Mouse (Mus musculus): ENCODE results near the gene Dao. TPM values are rescaled to one million over a fixed set of nuclear protein-coding genes. Genes with fewer than 3 reads are reported as not detected.

Dao gene
- polyA plus RNA-seq, 1 experiment from 2014 or later = not detected

DNA sequence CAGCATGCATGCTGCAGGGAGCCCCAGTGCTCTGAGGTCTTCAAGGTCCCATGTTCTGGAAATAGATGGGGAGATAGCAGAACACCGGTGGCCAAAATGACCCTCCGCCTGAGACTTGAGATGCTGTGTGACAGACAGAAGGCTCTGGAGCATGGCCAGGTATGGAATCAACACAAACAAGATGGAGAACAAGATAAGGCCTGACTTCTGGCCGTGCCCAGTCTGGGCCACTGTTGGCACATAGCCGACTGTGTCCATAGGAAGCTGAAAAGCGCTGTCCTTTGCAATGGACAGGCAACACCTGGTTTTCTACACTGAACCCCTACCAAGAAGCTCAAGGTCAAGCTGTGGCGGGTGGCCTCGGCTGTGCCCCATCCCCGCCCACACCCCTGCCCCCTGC, 29.7 kb upstream of the Dao start:
- Histone ChIP-seq H3K27ac (no peak overlapping the region), H3K36me3 (ENCODE audit: inconsistent target) (peaks cover 30% of the 10 kb centered on the region), H3K4me3 (ENCODE audit: inconsistent target) (no peak overlapping the region), H3K79me2 (ENCODE audit: inconsistent target) (peaks cover 76% of the 10 kb centered on the region; the same call in 1 of the 2 replicates)
- WGBS (ENCODE audit: missing documents) = 90% methylated on average over 8 of the region's 8 CpGs

DNA sequence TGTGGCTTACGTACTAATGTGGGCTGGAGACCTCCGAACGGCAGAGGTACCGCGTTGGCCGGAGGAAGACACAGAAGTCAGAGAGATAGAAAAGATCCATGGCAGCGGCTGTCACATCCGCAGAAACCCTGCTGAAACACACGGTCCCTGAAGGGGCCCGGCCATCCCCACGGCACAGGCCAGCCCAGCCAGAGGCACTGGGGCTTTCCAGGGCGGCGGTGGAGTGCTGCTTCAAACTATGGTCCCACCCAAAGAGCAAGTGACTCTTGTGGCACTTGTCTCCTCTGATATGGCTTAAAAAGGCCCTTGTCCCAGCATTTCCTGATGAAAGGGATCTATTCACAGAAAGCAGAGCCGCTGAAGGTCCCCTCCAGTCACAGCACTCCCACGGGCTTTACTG, 28.9 kb upstream of the Dao start:
- no peak overlapping the region for H3K4me3 ChIP-seq (ENCODE audit: inconsistent target)
- no peak overlapping the region for H3K27ac ChIP-seq
- peaks cover 84% of the 10 kb centered on the region; the same call in 1 of the 2 replicates for H3K79me2 ChIP-seq (ENCODE audit: inconsistent target)
- peaks cover 23% of the 10 kb centered on the region; the same call in 1 of the 2 replicates for H3K36me3 ChIP-seq (ENCODE audit: inconsistent target)
- 95% methylated on average over 15 of the region's 15 CpGs for WGBS (ENCODE audit: missing documents)

DNA sequence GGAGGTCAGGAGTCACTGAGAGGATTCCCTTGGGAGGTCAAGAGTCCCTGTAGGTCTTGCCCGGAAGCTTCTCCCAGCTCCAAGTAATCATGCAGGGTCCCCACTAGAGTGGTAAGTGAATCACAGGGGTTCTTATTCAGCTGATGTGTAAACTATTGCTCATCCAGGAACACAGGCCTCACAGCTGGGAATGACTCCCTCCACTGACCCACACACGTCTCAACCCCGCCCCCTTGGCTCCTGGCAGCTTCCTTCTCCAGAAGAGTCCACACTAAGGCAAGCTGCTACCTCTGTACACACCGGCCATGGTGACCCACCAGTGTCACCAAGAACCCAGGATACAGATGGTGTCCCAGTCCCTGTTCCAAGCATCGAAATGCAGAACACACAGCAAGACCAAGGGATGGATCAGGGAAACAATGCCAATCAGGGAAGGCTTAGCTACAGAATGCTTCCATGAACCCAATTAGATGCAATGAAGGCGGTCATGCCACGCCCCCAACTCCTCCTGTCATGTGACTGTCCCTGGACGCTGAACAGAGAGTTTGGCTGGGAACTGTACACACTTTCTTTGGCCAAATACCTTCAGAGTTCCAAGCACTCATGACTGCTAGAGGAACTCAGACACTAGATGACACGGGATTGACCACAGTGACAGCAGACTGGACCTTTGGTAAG, 27.8 kb upstream of the Dao start:
- 84% methylated on average over 9 of the region's 9 CpGs for WGBS (ENCODE audit: missing documents)
- peaks cover 95% of the 10 kb centered on the region; the same call in 1 of the 2 replicates for H3K79me2 ChIP-seq (ENCODE audit: inconsistent target)
- peaks cover 13% of the 10 kb centered on the region; the same call in 1 of the 2 replicates for H3K36me3 ChIP-seq (ENCODE audit: inconsistent target)
- no peak overlapping the region for H3K27ac ChIP-seq
- no peak overlapping the region for H3K4me3 ChIP-seq (ENCODE audit: inconsistent target)

DNA sequence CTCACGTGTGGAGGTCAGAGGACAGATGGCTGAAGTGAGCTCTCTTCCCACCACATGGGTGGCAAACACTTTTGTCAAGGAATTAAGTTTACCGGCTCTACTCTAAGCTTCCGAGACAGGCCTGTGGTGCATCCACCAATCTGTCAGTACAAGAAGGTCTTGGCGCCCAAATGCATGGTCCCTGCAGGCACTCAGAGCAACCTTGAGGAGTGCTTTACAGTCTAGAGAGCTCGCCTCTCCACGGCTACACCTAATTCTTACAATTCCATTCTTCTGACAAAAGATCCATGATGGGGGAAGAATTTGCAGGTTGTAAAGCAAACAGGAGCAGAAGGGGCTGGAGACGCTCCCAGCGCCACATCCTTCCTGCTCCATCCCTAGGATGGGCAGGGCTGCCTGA, 26.9 kb upstream of the Dao start:
- 93% methylated on average over 8 of the region's 8 CpGs for WGBS (ENCODE audit: missing documents)
- Histone ChIP-seq H3K36me3 (ENCODE audit: inconsistent target) (peaks cover 13% of the 10 kb centered on the region; the same call in 1 of the 2 replicates), H3K27ac (no peak overlapping the region), H3K79me2 (ENCODE audit: inconsistent target) (peaks cover 98% of the 10 kb centered on the region; the same call in 1 of the 2 replicates), H3K4me3 (ENCODE audit: inconsistent target) (no peak overlapping the region)

DNA sequence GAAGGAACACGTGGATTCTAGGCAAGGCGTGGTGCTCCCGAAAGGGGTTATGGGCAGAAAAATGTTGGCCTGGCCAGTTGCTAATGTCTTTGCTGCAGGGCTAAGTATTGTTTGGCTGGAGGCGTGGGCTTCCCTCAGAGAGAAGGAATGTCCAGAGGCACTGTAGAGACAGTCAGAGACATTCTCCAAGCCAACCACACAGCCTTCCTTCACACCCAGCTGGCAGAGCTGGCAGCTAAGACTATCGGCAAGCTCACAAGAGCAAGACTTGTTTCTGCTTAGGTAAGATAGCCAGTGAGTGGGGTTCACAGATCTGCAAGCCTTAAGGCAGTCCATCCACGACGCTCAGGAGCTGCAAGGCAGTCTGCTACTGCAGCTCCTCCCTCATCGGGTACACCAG, 26.2 kb upstream of the Dao start:
- 95% methylated on average over 8 of the region's 8 CpGs for WGBS (ENCODE audit: missing documents)
- Histone ChIP-seq H3K36me3 (ENCODE audit: inconsistent target) (peaks cover 13% of the 10 kb centered on the region; the same call in 1 of the 2 replicates), H3K27ac (no peak overlapping the region), H3K4me3 (ENCODE audit: inconsistent target) (no peak overlapping the region), H3K79me2 (ENCODE audit: inconsistent target) (peaks cover 98% of the 10 kb centered on the region; the same call in 1 of the 2 replicates)

DNA sequence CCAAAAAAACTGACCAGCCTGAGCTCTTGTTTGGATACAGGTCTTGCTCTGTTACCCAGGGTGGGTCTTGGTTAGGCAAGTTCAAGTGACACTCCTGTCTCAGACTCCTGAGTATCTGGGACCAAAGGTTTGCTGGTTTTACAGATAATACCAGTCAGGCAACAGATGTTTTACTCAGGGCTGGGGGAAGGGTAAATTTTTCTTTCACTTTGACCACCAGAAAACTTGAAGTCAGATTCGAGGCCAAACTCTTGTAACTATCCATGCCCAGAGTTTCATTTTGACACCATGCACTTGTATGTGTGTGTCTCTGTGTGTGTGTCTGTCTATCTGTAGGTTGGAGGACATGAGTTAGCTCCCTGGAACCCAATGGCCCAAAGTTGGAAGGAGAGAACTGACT, 23.0 kb upstream of the Dao start:
- no peak overlapping the region for H3K27ac ChIP-seq
- H3K4me3 ChIP-seq (ENCODE audit: inconsistent target) = no peak overlapping the region
- 20% methylated on average over 1 of the region's 1 CpGs for WGBS (ENCODE audit: missing documents)
- H3K79me2 ChIP-seq (ENCODE audit: inconsistent target) = peaks cover 90% of the 10 kb centered on the region; the same call in 1 of the 2 replicates
- peaks cover 22% of the 10 kb centered on the region; the same call in 1 of the 2 replicates for H3K36me3 ChIP-seq (ENCODE audit: inconsistent target)

DNA sequence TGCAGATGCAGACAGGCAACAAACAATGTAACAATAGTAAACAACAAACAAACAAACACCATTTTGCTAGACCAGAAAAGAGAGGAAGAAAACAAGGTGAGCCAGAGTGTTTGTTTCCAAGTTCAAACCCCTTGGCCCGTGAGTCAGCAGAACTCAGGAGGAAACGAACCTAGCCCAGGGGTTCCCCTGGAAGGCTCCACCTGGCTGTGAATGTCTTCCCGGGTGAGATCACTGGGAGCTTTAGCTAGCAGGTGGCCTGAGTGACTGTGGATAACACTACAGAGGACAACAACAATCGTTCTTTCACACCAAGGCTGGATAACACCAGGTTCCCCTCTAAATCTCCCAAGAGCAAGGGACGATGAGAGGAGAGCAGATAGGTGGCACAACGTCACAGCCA, 22.3 kb upstream of the Dao start:
- Histone ChIP-seq H3K36me3 (ENCODE audit: inconsistent target) (peaks cover 22% of the 10 kb centered on the region; the same call in 1 of the 2 replicates), H3K79me2 (ENCODE audit: inconsistent target) (peaks cover 84% of the 10 kb centered on the region; the same call in 1 of the 2 replicates), H3K27ac (no peak overlapping the region), H3K4me3 (ENCODE audit: inconsistent target) (no peak overlapping the region)
- 53% methylated on average over 6 of the region's 6 CpGs for WGBS (ENCODE audit: missing documents)

DNA sequence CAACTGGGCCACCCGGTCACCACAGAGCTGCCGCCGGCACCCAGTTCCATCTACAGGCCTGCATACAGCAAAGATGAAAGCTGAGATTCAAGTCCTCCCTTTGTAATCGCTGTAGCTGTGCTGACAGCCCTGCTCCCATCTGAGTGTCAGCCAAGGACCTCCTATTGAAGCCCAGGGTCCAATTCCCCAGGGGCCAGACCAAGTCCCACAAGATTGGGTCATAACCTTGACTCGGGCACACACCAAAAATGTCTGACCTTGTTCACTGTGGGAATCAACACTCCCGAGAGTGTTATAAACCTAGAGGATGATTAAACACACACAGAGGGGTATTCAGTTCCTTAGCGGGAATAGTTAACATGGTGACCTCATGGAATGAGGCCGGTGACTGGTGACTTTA, 21.7 kb upstream of the Dao start:
- no peak overlapping the region for H3K4me3 ChIP-seq (ENCODE audit: inconsistent target)
- H3K27ac ChIP-seq = no peak overlapping the region
- peaks cover 78% of the 10 kb centered on the region; the same call in 1 of the 2 replicates for H3K79me2 ChIP-seq (ENCODE audit: inconsistent target)
- peaks cover 22% of the 10 kb centered on the region; the same call in 1 of the 2 replicates for H3K36me3 ChIP-seq (ENCODE audit: inconsistent target)
- 94% methylated on average over 8 of the region's 8 CpGs for WGBS (ENCODE audit: missing documents)

DNA sequence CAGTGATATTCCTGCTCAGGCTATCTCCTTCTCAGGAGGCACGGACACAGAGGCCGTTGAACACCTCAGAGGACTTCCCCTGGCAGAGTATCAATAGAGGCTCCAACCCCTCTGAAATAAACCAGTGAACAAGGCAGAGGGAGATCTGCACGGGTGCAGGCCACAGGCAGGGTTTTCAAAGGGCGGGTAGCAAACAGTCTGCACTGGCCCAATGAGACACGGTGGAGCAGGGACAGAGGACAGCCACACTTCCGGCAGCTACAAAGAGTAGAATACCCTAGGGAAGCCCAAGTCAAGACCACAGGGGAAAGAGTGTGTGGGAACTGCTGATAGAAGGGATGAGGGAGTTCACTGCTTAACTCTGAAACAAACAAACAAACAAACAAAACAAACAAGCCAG, 20.0 kb upstream of the Dao start:
- no peak overlapping the region for H3K4me3 ChIP-seq (ENCODE audit: inconsistent target)
- peaks cover 9% of the 10 kb centered on the region; the same call in 1 of the 2 replicates for H3K36me3 ChIP-seq (ENCODE audit: inconsistent target)
- no peak overlapping the region for H3K27ac ChIP-seq
- peaks cover 61% of the 10 kb centered on the region; the same call in 1 of the 2 replicates for H3K79me2 ChIP-seq (ENCODE audit: inconsistent target)
- WGBS (ENCODE audit: missing documents) = 91% methylated on average over 6 of the region's 6 CpGs

DNA sequence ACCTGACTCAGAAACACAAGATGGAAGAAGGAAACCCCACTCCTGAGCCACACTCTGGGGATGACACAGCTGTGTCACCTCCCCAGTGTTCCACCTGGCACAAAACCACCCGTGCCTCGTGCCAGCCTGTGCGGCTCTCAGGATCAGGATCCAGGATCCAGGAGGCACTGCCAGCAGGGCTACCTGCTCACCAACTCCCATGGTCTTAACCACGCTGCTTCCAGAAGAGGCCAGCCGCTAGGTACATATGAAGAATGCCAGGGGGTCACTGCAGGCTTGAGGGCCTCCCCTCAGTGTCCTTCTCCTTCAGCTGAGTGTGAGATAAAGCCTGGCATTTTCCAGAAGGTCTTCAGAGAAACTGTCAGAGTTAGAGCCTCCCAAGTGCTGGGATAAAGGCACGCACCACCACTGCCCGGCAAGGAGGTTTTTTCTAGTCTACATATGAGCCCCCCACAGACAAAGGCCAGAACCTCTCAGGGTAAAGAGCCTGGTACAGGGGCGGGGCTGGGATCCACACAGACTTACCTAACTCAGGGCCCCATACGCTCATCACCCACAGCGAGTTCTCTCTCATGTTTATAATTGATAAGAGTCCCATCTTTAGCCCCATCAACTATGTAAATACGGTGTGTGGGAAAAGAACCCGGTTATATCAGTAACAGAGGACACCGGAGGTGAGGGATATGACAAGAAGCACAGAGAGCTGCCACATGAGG, 19.3 kb upstream of the Dao start:
- no peak overlapping the region for H3K27ac ChIP-seq
- H3K36me3 ChIP-seq (ENCODE audit: inconsistent target) = peaks cover 10% of the 10 kb centered on the region; the same call in 1 of the 2 replicates
- H3K79me2 ChIP-seq (ENCODE audit: inconsistent target) = peaks cover 60% of the 10 kb centered on the region; the same call in 1 of the 2 replicates
- 92% methylated on average over 13 of the region's 13 CpGs for WGBS (ENCODE audit: missing documents)
- no peak overlapping the region for H3K4me3 ChIP-seq (ENCODE audit: inconsistent target)

DNA sequence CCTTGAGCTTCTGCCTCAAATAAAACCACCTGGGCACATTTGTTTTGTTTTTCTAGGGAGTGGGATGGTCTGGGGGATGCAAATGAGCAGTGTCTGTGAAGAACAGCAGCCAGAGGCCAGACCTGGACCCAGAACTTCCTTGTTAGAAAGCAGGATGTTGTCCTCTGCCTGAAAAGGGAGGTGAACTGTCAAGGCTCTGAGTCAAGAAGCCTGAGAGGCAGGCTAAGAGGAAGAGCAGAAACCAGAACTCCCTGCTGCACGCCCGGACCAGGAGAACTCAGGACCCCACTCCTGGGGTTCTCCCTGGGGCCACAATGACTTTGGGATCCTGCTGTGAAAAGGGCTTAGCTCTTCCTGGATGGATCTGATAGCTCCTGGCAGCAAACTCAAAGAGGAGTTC, 17.8 kb upstream of the Dao start:
- peaks cover 60% of the 10 kb centered on the region for H3K79me2 ChIP-seq (ENCODE audit: inconsistent target)
- H3K4me3 ChIP-seq (ENCODE audit: inconsistent target) = no peak overlapping the region
- H3K27ac ChIP-seq = no peak overlapping the region
- H3K36me3 ChIP-seq (ENCODE audit: inconsistent target) = peaks cover 18% of the 10 kb centered on the region; the same call in 1 of the 2 replicates
- WGBS (ENCODE audit: missing documents) = no CpG with 5 or more reads among the region's 2 CpGs

DNA sequence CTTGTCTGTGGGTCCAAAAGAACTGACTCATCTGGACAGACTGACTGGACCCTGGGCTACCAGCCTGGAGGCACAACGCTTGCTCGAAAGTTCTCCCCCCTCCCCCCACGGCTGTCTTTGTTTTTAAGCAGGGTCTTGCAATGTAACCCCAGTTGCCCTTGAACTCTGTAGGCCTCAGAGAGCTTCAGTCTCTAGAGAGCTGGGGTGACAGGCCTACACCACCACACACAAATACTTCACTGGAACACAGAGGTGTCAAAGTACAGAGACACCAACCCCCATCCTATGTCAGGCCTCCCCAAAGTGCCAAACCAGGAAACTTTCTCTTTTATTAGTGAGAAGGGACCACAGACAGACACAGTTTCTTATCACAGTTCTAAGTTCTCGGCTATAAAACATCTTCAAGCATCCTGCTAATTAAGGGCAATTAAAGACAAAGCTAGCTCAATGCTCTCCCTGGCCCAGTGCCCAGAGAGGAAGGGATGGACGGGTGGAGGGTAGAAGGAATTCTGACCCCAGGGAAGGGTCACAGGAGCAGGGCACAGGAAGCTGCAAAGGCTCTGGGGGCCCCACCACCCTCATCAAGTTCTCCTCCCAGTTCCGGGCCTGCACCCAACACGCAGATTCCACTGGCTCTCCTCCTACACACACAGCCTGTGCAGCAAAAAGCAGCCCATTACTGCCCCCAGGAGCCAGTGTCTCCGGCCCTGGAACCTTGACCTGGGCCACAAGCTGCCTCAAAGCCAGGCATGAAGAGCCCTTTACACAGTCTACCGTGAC, 17.1 kb upstream of the Dao start:
- H3K79me2 ChIP-seq (ENCODE audit: inconsistent target) = peaks cover 60% of the 10 kb centered on the region
- 77% methylated on average over 9 of the region's 9 CpGs for WGBS (ENCODE audit: missing documents)
- H3K36me3 ChIP-seq (ENCODE audit: inconsistent target) = peaks cover 18% of the 10 kb centered on the region; the same call in 1 of the 2 replicates
- no peak overlapping the region for H3K4me3 ChIP-seq (ENCODE audit: inconsistent target)
- H3K27ac ChIP-seq = no peak overlapping the region

DNA sequence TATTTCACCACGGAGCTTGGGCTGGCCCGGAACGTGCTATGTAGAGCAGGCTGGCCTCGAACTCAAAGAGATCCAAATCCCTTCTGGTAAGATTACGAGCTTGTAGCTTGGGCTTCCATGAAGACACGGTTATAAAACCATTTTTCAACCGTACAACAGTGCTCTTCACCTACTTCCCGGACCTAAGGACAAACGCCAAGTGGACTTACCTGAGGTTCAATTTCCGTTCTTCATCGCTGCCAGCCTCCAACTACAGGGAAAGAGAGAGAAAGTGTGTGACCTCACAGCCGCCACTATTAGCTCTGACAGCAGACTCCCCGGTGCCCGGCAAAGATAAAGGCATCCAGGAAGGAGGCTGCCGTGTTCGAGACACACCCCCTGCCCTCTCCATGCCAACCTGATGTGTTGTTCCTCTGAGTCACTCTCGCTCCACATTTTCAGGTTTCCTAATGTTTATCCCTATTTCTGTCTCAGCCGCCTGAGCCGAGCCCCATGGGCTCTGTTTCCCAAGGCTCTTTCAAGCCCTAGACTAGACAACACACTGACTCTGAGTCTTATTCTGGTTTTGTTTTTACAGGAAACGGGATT, 14.0 kb upstream of the Dao start:
- Histone ChIP-seq H3K27ac (no peak overlapping the region), H3K4me3 (ENCODE audit: inconsistent target) (no peak overlapping the region)
- 98% methylated on average over 20 of the region's 20 CpGs for WGBS (ENCODE audit: missing documents)

DNA sequence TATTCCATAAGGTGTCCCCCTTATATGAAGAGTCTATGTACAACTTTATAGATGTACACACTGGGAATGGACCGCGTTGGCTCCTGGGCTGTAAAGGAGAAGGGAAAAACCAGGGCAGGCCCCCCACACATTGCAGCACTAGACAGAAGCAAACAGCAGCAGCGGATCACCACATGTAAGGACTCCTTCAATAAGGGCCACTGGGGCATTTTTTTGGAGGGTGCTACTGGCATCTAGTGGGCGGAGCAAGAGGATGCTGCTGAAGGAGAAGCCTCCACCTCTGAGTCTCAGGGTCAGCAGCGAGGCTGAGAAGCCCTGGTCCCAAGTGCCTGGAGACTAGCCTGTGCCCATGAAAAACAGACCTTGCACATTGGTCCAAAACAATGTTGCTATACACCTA, 12.9 kb upstream of the Dao start:
- WGBS (ENCODE audit: missing documents) = 91% methylated on average over 4 of the region's 5 CpGs
- Histone ChIP-seq H3K4me3 (ENCODE audit: inconsistent target) (no peak overlapping the region), H3K27ac (no peak overlapping the region), H3K36me3 (ENCODE audit: inconsistent target) (peaks cover 9% of the 10 kb centered on the region; the same call in 1 of the 2 replicates), H3K79me2 (ENCODE audit: inconsistent target) (peaks cover 39% of the 10 kb centered on the region)

More for the DNA sequence above, 14.0 kb upstream of the Dao start:
- Histone ChIP-seq H3K36me3 (ENCODE audit: inconsistent target) (peaks cover 11% of the 10 kb centered on the region; the same call in 1 of the 2 replicates), H3K79me2 (ENCODE audit: inconsistent target) (peaks cover 44% of the 10 kb centered on the region)

All from macrophage (primary cell).